Mouse (Mus musculus) Muller cell, postnatal 12 days (primary cell): Measurements from ENCODE around the gene Samd3.

ENCODE experiments used
- DNase-seq: peaks from one replicate; pipeline ENCODE4 v3.0.0-alpha.2; 2015; ENCODE audit errors: inconsistent ontology term

Samd3 gene

GRCm38 (mm10) chr10:26303485-26303884 lies 74.0 kb downstream of the Samd3 start:
- DNase-seq: no peak

- DNase-seq: no peak
Observed at GRCm38 (mm10) chr10:26314327-26314726, 84.8 kb downstream of the Samd3 start.

GRCm38 (mm10) chr10:26320679-26321078 lies 91.2 kb downstream of the Samd3 start:
- DNase-seq: no peak
